Mouse (Mus musculus) adrenal gland, postnatal 4 days (tissue): ENCODE results near the gene 4921517D22Rik. TPM values are rescaled to one million over a fixed set of nuclear protein-coding genes. Genes with fewer than 3 reads are reported as not detected.
"Not testable (repeated sequence)": the region's sequence is repeated elsewhere in the genome, so short reads cannot be mapped to it uniquely, and the experiment has no call there.

Experiments used
- DNase-seq, 2 experiments: peaks; one replicate each; pipeline ENCODE4 v3.0.0; 2021 to 2022; ENCODE audit warnings: low spot score in 2 of 2, mixed read lengths in 2 of 2
- long read RNA-seq, 2 experiments: library from polyadenylated mRNA; stranded (forward); transcript quantifications; one replicate each; pipeline ENCODE4 v2.0.0; 2021
- total RNA-seq, 2 experiments: library from RNA; stranded (reverse); gene quantifications; 2 replicates each; pipeline ENCODE4 v1.2.3; 2021

The 4921517D22Rik gene
- not detected for total RNA-seq
- long read RNA-seq, experiment 1 = 0 reads
- long read RNA-seq, experiment 2 = 0 reads

- no peak for DNase-seq
Measured at GRCm38 (mm10) chr13:59694008-59694407, at the start of gene 4921517D22Rik. 4921517D22Rik (minus strand) TSS chr13:59694108.

- no peak for DNase-seq
Measured at GRCm38 (mm10) chr13:59741697-59742096, 47.8 kb upstream of the 4921517D22Rik start.

- peak in 1 of 2 experiments; percentile 29 for DNase-seq
Measured at GRCm38 (mm10) chr13:59741096-59741495, 47.2 kb upstream of the 4921517D22Rik start.

GRCm38 (mm10) chr13:59739397-59739796 lies 45.5 kb upstream of the 4921517D22Rik start:
- DNase-seq = no peak

- DNase-seq = no peak
Measured at GRCm38 (mm10) chr13:59738455-59738854, 44.5 kb upstream of the 4921517D22Rik start.

GRCm38 (mm10) chr13:59735190-59735589 lies 41.3 kb upstream of the 4921517D22Rik start:
- DNase-seq = no peak

GRCm38 (mm10) chr13:59734347-59734746 lies 40.4 kb upstream of the 4921517D22Rik start:
- not testable (repeated sequence) for DNase-seq

GRCm38 (mm10) chr13:59733936-59734335 lies 40.0 kb upstream of the 4921517D22Rik start:
- DNase-seq = no peak

GRCm38 (mm10) chr13:59731652-59732051 lies 37.7 kb upstream of the 4921517D22Rik start, which contains the start of gene Spata31d1d:
Spata31d1d (minus strand) TSS chr13:59731752.
- DNase-seq = no peak

- peak; percentile 45 to 64 for DNase-seq
Measured at GRCm38 (mm10) chr13:59728378-59729093, 34.6 kb upstream of the 4921517D22Rik start.

GRCm38 (mm10) chr13:59726139-59726867 lies 32.4 kb upstream of the 4921517D22Rik start:
- DNase-seq = no peak

GRCm38 (mm10) chr13:59722089-59722488 lies 28.2 kb upstream of the 4921517D22Rik start:
- DNase-seq = not testable (repeated sequence)

GRCm38 (mm10) chr13:59719475-59719874 lies 25.6 kb upstream of the 4921517D22Rik start:
- DNase-seq = no peak

GRCm38 (mm10) chr13:59718857-59719440 lies 25.0 kb upstream of the 4921517D22Rik start:
- not testable (repeated sequence) for DNase-seq

GRCm38 (mm10) chr13:59713710-59714109 lies 19.8 kb upstream of the 4921517D22Rik start:
- no peak for DNase-seq

- DNase-seq = not testable (repeated sequence)
Measured at GRCm38 (mm10) chr13:59711984-59712383, 18.1 kb upstream of the 4921517D22Rik start, which contains the start of gene Spata31d1b. Spata31d1b (plus strand) TSS chr13:59712284.

GRCm38 (mm10) chr13:59710230-59710629 lies 16.3 kb upstream of the 4921517D22Rik start, which contains the start of gene Spata31d1a:
Spata31d1a (minus strand) TSS chr13:59710330.
- DNase-seq = no peak

GRCm38 (mm10) chr13:59704562-59704961 lies 10.7 kb upstream of the 4921517D22Rik start:
- no peak for DNase-seq

- no peak for DNase-seq
Measured at GRCm38 (mm10) chr13:59703514-59703913, 9.6 kb upstream of the 4921517D22Rik start.

GRCm38 (mm10) chr13:59700137-59700536 lies 6.2 kb upstream of the 4921517D22Rik start:
- not testable (repeated sequence) for DNase-seq

- no peak for DNase-seq
Measured at GRCm38 (mm10) chr13:59699131-59699530, 5.2 kb upstream of the 4921517D22Rik start.
